Mouse (Mus musculus) hindbrain, embryonic 13.5 days (tissue): ENCODE results near the gene Shisa4. TPM values are rescaled to one million over a fixed set of nuclear protein-coding genes. Genes with fewer than 3 reads are reported as not detected.

Source experiments
- polyA plus RNA-seq: library from polyadenylated mRNA; unstranded; fragments of >200 nt; fragmentation: Nextera tagmentation; extraction: Ambion mirVana; gene quantifications from 2 replicates; pipeline ENCODE4 v1.2.1, GENCODE M21; 2015

Gene Shisa4
- polyA plus RNA-seq, 1 experiment from 2014 or later: 84.2 TPM

Other genes with a start within 250 kb of the Shisa4 start
- 0.62 and 0.88 TPM in 2 replicates for gene Ptpn7, start 242.5 kb downstream of the Shisa4 start, polyA plus RNA-seq
- 284 and 285 TPM in 2 replicates for gene Arl8a, start 228.4 kb downstream of the Shisa4 start, polyA plus RNA-seq
- 0.35 and 0.41 TPM in 2 replicates for gene Gpr37l1, start 207.6 kb downstream of the Shisa4 start, polyA plus RNA-seq
- gene Elf3, start 116.7 kb downstream of the Shisa4 start, polyA plus RNA-seq: 0.19 TPM in 2 replicates
- 101 and 102 TPM in 2 replicates for gene Rnpep, start 91.2 kb downstream of the Shisa4 start, polyA plus RNA-seq
- 145 and 164 TPM in 2 replicates for gene Timm17a, start 61.5 kb downstream of the Shisa4 start, polyA plus RNA-seq
- 0.29 and 0.31 TPM in 2 replicates for gene Lmod1, start 50.4 kb downstream of the Shisa4 start, polyA plus RNA-seq
- 124 and 126 TPM in 2 replicates for gene Ipo9, start 55.3 kb upstream of the Shisa4 start, polyA plus RNA-seq
- 42.3 and 42.6 TPM in 2 replicates for gene Nav1, start 232.1 kb upstream of the Shisa4 start, polyA plus RNA-seq